Mouse (Mus musculus) liver, postnatal 0 days (tissue): ENCODE results near the gene Fbxw7.

Source experiments
- CTCF ChIP-seq: sonication (generic); IDR thresholded peaks from 2 replicates; pipeline ENCODE4 v1.5.1; 2016; ENCODE audit warnings: antibody characterized with exemption, low read depth
- EP300 ChIP-seq: IDR thresholded peaks from 2 replicates; pipeline ENCODE4 v1.6.1; 2016; ENCODE audit warnings: antibody characterized with exemption, low read depth, mild to moderate bottlenecking

DNA sequence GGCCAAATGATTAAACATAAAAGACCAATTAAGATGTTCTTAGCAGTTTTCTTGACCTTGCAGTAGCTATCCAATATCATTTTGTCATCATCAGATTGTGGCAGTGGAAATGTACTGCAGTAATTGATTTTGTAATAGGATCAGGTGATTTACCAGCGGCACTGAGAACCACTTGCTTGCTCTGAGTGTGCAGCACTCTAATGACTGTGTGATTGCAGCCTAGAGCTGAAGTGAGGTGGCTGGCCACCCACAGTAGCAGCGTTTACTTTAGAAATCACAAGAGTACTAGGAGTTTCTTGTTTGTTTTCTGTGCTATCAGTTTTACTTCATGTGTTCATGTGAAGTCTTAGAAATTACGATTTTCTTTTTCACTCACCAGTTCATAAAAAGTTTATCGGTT, 61.1 kb downstream of the Fbxw7 start:
- TF ChIP-seq EP300 (no peak), CTCF (no peak)
